9 mouse cellular contexts compared by ENCODE assay signal in genomic region chr11:75551961-75552441, GRCm38 (mm10). TPM values are rescaled to one million over a fixed set of nuclear protein-coding genes. Genes with fewer than 3 reads are reported as not detected.
A peak's percentile ranks its signal among the peaks of the same experiment; 100 is the strongest.
DNase-seq lines count a peak whose midpoint lies in the region; ATAC-seq and TF ChIP-seq lines count a peak whose summit lies in the region.
"Had no signal": no experiment of that assay in that cellular context is flagged by ENCODE, and none has a peak within 500 bp of the region (broad histone marks: within the 10 kb centered on the region; RNA-seq: fewer than 3 reads in every experiment).

No protein-coding gene starts in this region.

- H3K4me2 ChIP-seq in CH12.LX (ENCODE audit: insufficient read depth, low read depth, poor library complexity, severe bottlenecking), result no peak overlapping the region
- no peak overlapping the region for H3K4me2 ChIP-seq in embryonic facial prominence, embryonic 14.5 days (ENCODE audit: low read depth, low read length)
- H3K4me2 ChIP-seq in heart, embryonic 14.5 days (ENCODE audit: low read length), result no peak overlapping the region
- 0 out of 2 replicates have a peak overlapping the region, but pooled peaks have one; percentile 12 for H3K4me2 ChIP-seq in limb, embryonic 15.5 days

- DNase-seq in 3T3-L1 (ENCODE audit: low read depth, low spot score) (peak; percentile 80), CH12.LX (ENCODE audit: extremely low read depth) (peak; percentile 46)
- peak; percentile 72 for DNase-seq in embryonic facial prominence, embryonic 14.5 days (ENCODE audit: low spot score)
- DNase-seq in left cerebral cortex, adult 11 months (ENCODE audit: low spot score), result no peak

- peak; percentile 76 for TF ChIP-seq EP300 in CH12.LX (IDR thresholded peaks at IDR 0.05; ENCODE audit: low read length)

- WGBS in embryonic facial prominence, embryonic 14.5 days, result 20% methylated on average over 4 of the region's 9 CpGs
- WGBS in heart, embryonic 14.5 days, result 55% methylated on average over 9 of the region's 9 CpGs
- WGBS in limb, embryonic 15.5 days, result 21% methylated on average over 9 of the region's 9 CpGs

- TF ChIP-seq RAD21 in CH12.LX (IDR thresholded peaks at IDR 0.05; ENCODE audit: low read depth, low read length), result no peak

- ATAC-seq in embryonic facial prominence, embryonic 14.5 days (ENCODE audit: low read depth), result peak; percentile 70
- 0 out of 2 replicates have a peak, but pooled peaks have one; percentile 24 for ATAC-seq in heart, embryonic 14.5 days (ENCODE audit: insufficient number of reproducible peaks, insufficient read depth, low FRiP score, low read depth)
- peak; percentile 61; the same call in 1 of the 2 replicates for ATAC-seq in limb, embryonic 15.5 days (ENCODE audit: insufficient number of reproducible peaks, low FRiP score, low TSS enrichment, low read depth)
- ATAC-seq in monocyte, adult 5-6 weeks (replicated peaks; ENCODE audit: insufficient number of reproducible peaks, low FRiP score, low TSS enrichment, poor library complexity, severe bottlenecking), result no peak

- peak overlapping the region; percentile 19; the same call in 1 of the 2 replicates for H3K9ac ChIP-seq in CH12.LX (ENCODE audit: insufficient read depth, low read depth)
- peak overlapping the region; percentile 25; the same call in 1 of the 2 replicates for H3K9ac ChIP-seq in embryonic facial prominence, embryonic 14.5 days (ENCODE audit: low read depth, low read length)
- H3K9ac ChIP-seq in heart, embryonic 14.5 days (ENCODE audit: low read length), result peak overlapping the region; percentile 41; the same call in 1 of the 2 replicates
- no peak overlapping the region for H3K9ac ChIP-seq in limb, embryonic 15.5 days

- TF ChIP-seq CTCF in CH12.LX (conservative IDR thresholded peaks at IDR 0.05 in 1 of 2, IDR thresholded peaks at IDR 0.05 in 1 of 2; ENCODE audit: low read depth in 2 of 2, low read length in 2 of 2), result no peak

- H3K36me3 ChIP-seq in CH12.LX (replicated peaks in 1 of 2; ENCODE audit: control insufficient read depth in 1 of 2, insufficient read depth in 1 of 2, low read length in 1 of 2), result peaks cover 0 to 20% of the 10 kb centered on the region in 2 experiments
- H3K36me3 ChIP-seq in embryonic facial prominence, embryonic 14.5 days (ENCODE audit: control insufficient read depth, insufficient read depth, low read length), result no peaks in the 10 kb centered on the region
- no peaks in the 10 kb centered on the region for H3K36me3 ChIP-seq in heart, embryonic 14.5 days (ENCODE audit: control insufficient read depth, insufficient read depth, low read length)
- no peaks in the 10 kb centered on the region for H3K36me3 ChIP-seq in limb, embryonic 15.5 days

- H3K4me1 ChIP-seq in CH12.LX (ENCODE audit: control insufficient read depth in 1 of 2, insufficient read depth in 2 of 2), result peaks cover 27 to 49% of the 10 kb centered on the region in 2 experiments
- H3K4me1 ChIP-seq in embryonic facial prominence, embryonic 14.5 days (ENCODE audit: control insufficient read depth, insufficient read depth, low read length), result peaks cover 20% of the 10 kb centered on the region
- H3K4me1 ChIP-seq in heart, embryonic 14.5 days (ENCODE audit: control insufficient read depth in 2 of 2, insufficient read depth in 2 of 2, low read length in 2 of 2), result peaks cover 24 to 27% of the 10 kb centered on the region in 2 experiments
- peaks cover 33% of the 10 kb centered on the region for H3K4me1 ChIP-seq in limb, embryonic 15.5 days

- no peak overlapping the region for H3K4me3 ChIP-seq in CH12.LX (replicated peaks in 1 of 3; ENCODE audit: low read depth in 2 of 3, low read length in 2 of 3, poor library complexity in 1 of 3)
- H3K4me3 ChIP-seq in embryonic facial prominence, embryonic 14.5 days (ENCODE audit: low read depth, low read length), result no peak overlapping the region
- no peak overlapping the region for H3K4me3 ChIP-seq in heart, embryonic 14.5 days (ENCODE audit: control insufficient read depth in 1 of 2, insufficient read depth in 1 of 2, low read depth in 1 of 2, low read length in 2 of 2)
- H3K4me3 ChIP-seq in limb, embryonic 15.5 days, result no peak overlapping the region
- H3K4me3 ChIP-seq: erythroblast, embryonic 14.5 days had no signal

- H3K27me3 ChIP-seq in CH12.LX (replicated peaks), result no peaks in the 10 kb centered on the region
- H3K27me3 ChIP-seq in embryonic facial prominence, embryonic 14.5 days (replicated peaks; ENCODE audit: control insufficient read depth, insufficient read depth, low read length), result no peaks in the 10 kb centered on the region
- no peaks in the 10 kb centered on the region for H3K27me3 ChIP-seq in heart, embryonic 14.5 days (ENCODE audit: control insufficient read depth, insufficient read depth, low read length)
- H3K27me3 ChIP-seq in limb, embryonic 15.5 days, result no peaks in the 10 kb centered on the region

- H3K27ac ChIP-seq in CH12.LX (ENCODE audit: insufficient read depth, low read depth), result peak overlapping the region; percentile 40
- peak overlapping the region; percentile 45 for H3K27ac ChIP-seq in embryonic facial prominence, embryonic 14.5 days (replicated peaks; ENCODE audit: low read depth, low read length)
- H3K27ac ChIP-seq in heart, embryonic 14.5 days (replicated peaks in 1 of 2; ENCODE audit: control insufficient read depth in 1 of 2, insufficient read depth in 1 of 2, low read depth in 2 of 2, low read length in 2 of 2), result peak overlapping the region; percentile 6 to 61; a peak in 2 of 4 replicates
- H3K27ac ChIP-seq in limb, embryonic 15.5 days, result peak overlapping the region; percentile 79

- dilution Hi-C loops in CH12.LX (cut with MboI; ENCODE audit: extremely low pct_ligation_motif_present, extremely low pct_unique_long_range_greater_than_20kb, low sequenced_read_pairs), result no loop called here

- H3K9me3 ChIP-seq in CH12.LX (replicated peaks; ENCODE audit: low read length), result no peaks in the 10 kb centered on the region
- H3K9me3 ChIP-seq in embryonic facial prominence, embryonic 14.5 days (ENCODE audit: control insufficient read depth, low read length), result no peaks in the 10 kb centered on the region
- no peaks in the 10 kb centered on the region for H3K9me3 ChIP-seq in heart, embryonic 14.5 days (ENCODE audit: control insufficient read depth, low read length)
- H3K9me3 ChIP-seq in limb, embryonic 15.5 days, result no peaks in the 10 kb centered on the region

- TF ChIP-seq POLR2A in CH12.LX (IDR thresholded peaks at IDR 0.05; ENCODE audit: low read depth, low read length), result no peak

- in situ Hi-C loops in CH12.LX (cut with MboI; ENCODE audit: low pct_ligation_motif_present, low pct_unique_long_range_greater_than_20kb, low sequenced_read_pairs), result no loop called here

- H3K79me2 ChIP-seq in CH12.LX (replicated peaks; ENCODE audit: control insufficient read depth, extremely low read depth, insufficient read depth, poor library complexity, severe bottlenecking), result no peaks in the 10 kb centered on the region

TF ChIP-seq in CH12.LX, 34 proteins besides CTCF, POLR2A, EP300 and RAD21 (continues in another document):
- TF ChIP-seq NELFE (IDR thresholded peaks at IDR 0.05; ENCODE audit: low read depth, low read length) (0 out of 2 replicates have a peak, but pooled peaks have one; percentile 27), CHD1 (IDR thresholded peaks at IDR 0.05; ENCODE audit: low read depth, low read length) (no peak), MAFK (IDR thresholded peaks at IDR 0.05; ENCODE audit: insufficient replicate concordance, low read length) (no peak), MAZ (IDR thresholded peaks at IDR 0.05; ENCODE audit: low read depth, low read length) (peak; percentile 71), HCFC1 (IDR thresholded peaks at IDR 0.05; ENCODE audit: low read depth, low read length) (peak; percentile 33; the same call in 1 of the 2 replicates), BHLHE40 (IDR thresholded peaks at IDR 0.05; ENCODE audit: low read depth, low read length) (peak; percentile 59), JUN (IDR thresholded peaks at IDR 0.05; ENCODE audit: insufficient read depth, low read depth, low read length) (peak; percentile 23; the same call in 1 of the 2 replicates)

RNA-seq across cellular contexts. Expression of gene Slc43a2, which starts 20.5 kb away (rescaled TPM):
- total RNA-seq in CH12.LX (2012; rRNA removed) (6.5 and 8.9 TPM in 2 replicates), CH12.LX (2014; rRNA removed) (3.5 and 5.0 TPM in 2 replicates)
- 6.8 and 8.8 TPM in 2 replicates for polyA plus RNA-seq in CH12.LX (2012; ENCODE audit: insufficient read length, low read depth)
- polyA plus RNA-seq in embryonic facial prominence, embryonic 14.5 days (2014; fragmentation: Nextera tagmentation; extraction: Ambion mirVana), result 4.3 and 5.3 TPM in 2 replicates
- 1.9 and 2.7 TPM in 2 replicates for polyA plus RNA-seq in heart, embryonic 14.5 days (2014; fragmentation: Nextera tagmentation; extraction: Ambion mirVana)
- polyA plus RNA-seq in limb, embryonic 15.5 days (2015; fragmentation: Nextera tagmentation; extraction: Ambion mirVana), result 2.6 and 3.6 TPM in 2 replicates
- total RNA-seq in monocyte, adult 5-6 weeks (2017), result 33.3 to 44.2 TPM (median 36.6 TPM) in 3 replicates

RNA-seq across cellular contexts. Expression of gene Pitpna, which starts 35.9 kb away (rescaled TPM):
- total RNA-seq in CH12.LX (2012; rRNA removed) (61.8 and 75.8 TPM in 2 replicates), CH12.LX (2014; rRNA removed) (80.7 and 84.6 TPM in 2 replicates)
- 243 and 290 TPM in 2 replicates for polyA plus RNA-seq in CH12.LX (2012; ENCODE audit: insufficient read length, low read depth)
- polyA plus RNA-seq in embryonic facial prominence, embryonic 14.5 days (2014; fragmentation: Nextera tagmentation; extraction: Ambion mirVana), result 81.7 and 86.3 TPM in 2 replicates
- polyA plus RNA-seq in heart, embryonic 14.5 days (2014; fragmentation: Nextera tagmentation; extraction: Ambion mirVana), result 76.7 and 83.2 TPM in 2 replicates
- 61.4 and 65.4 TPM in 2 replicates for polyA plus RNA-seq in limb, embryonic 15.5 days (2015; fragmentation: Nextera tagmentation; extraction: Ambion mirVana)
- total RNA-seq in monocyte, adult 5-6 weeks (2017), result 113 to 174 TPM (median 147 TPM) in 3 replicates

RNA-seq across cellular contexts. Expression of gene Scarf1, which starts 38.7 kb away (rescaled TPM):
- total RNA-seq in CH12.LX (2012; rRNA removed) (0.59 and 0.76 TPM in 2 replicates), CH12.LX (2014; rRNA removed) (0.24 and 0.28 TPM in 2 replicates)
- polyA plus RNA-seq in CH12.LX (2012; ENCODE audit: insufficient read length, low read depth), result 0.76 and 0.90 TPM in 2 replicates
- 6.9 and 7.2 TPM in 2 replicates for polyA plus RNA-seq in embryonic facial prominence, embryonic 14.5 days (2014; fragmentation: Nextera tagmentation; extraction: Ambion mirVana)
- 9.7 and 11.3 TPM in 2 replicates for polyA plus RNA-seq in heart, embryonic 14.5 days (2014; fragmentation: Nextera tagmentation; extraction: Ambion mirVana)
- 7.1 and 8.2 TPM in 2 replicates for polyA plus RNA-seq in limb, embryonic 15.5 days (2015; fragmentation: Nextera tagmentation; extraction: Ambion mirVana)
- total RNA-seq in monocyte, adult 5-6 weeks (2017), result 1.6 TPM in 2 of 3 replicates, not detected in the other
- total RNA-seq: neutrophil, adult 5-6 weeks had no signal

RNA-seq across cellular contexts. Expression of gene Rilp, which starts 42.1 kb away (rescaled TPM):
- total RNA-seq in CH12.LX (2012; rRNA removed) (0.63 and 0.72 TPM in 2 replicates), CH12.LX (2014; rRNA removed) (0.17 and 0.31 TPM in 2 replicates)
- polyA plus RNA-seq in CH12.LX (2012; ENCODE audit: insufficient read length, low read depth), result 0.76 and 1.1 TPM in 2 replicates
- polyA plus RNA-seq in embryonic facial prominence, embryonic 14.5 days (2014; fragmentation: Nextera tagmentation; extraction: Ambion mirVana), result 0.59 and 0.70 TPM in 2 replicates
- polyA plus RNA-seq in heart, embryonic 14.5 days (2014; fragmentation: Nextera tagmentation; extraction: Ambion mirVana), result 5.7 and 6.4 TPM in 2 replicates
- polyA plus RNA-seq in limb, embryonic 15.5 days (2015; fragmentation: Nextera tagmentation; extraction: Ambion mirVana), result 0.45 and 0.73 TPM in 2 replicates
- total RNA-seq in monocyte, adult 5-6 weeks (2017), result 3.7 to 7.0 TPM (median 4.9 TPM) in 3 replicates
- total RNA-seq: neutrophil, adult 5-6 weeks had no signal
